Mouse (Mus musculus) midbrain, postnatal 0 days (tissue): Measurements from ENCODE around the gene Cpox. TPM values are rescaled to one million over a fixed set of nuclear protein-coding genes. Genes with fewer than 3 reads are reported as not detected.

Source experiments
- ATAC-seq: fragments of 200-750 bp; cut with Nextera tagmentation; 2 replicates; pipeline ENCODE4 v1.8.0; 2017; ENCODE audit warnings: moderate number of reproducible peaks, mild to moderate bottlenecking, moderate TSS enrichment, moderate library complexity; ENCODE audit not compliant: low FRiP score
- DNase-seq: peaks from one replicate; pipeline ENCODE4 v3.0.0-alpha.2; 2015; ENCODE audit warnings: low spot score
- H3K27ac ChIP-seq: fragments of 300-500 bp; sonication (generic); 2 replicates; pipeline ENCODE4 v1.5.1; 2014; ENCODE audit warnings: low read depth, mild to moderate bottlenecking, low read length, mixed read lengths
- H3K27me3 ChIP-seq: fragments of 300-500 bp; sonication (generic); 2 replicates; pipeline ENCODE4 v1.6.1; 2014; ENCODE audit warnings: low read length, control low read depth, mixed read lengths; ENCODE audit not compliant: insufficient read depth
- H3K36me3 ChIP-seq: fragments of 300-500 bp; sonication (generic); 2 replicates; pipeline ENCODE4 v1.6.1; 2014; ENCODE audit warnings: low read length, control low read depth, mixed read lengths; ENCODE audit not compliant: insufficient read depth
- H3K4me1 ChIP-seq: fragments of 300-500 bp; sonication (generic); 2 replicates; pipeline ENCODE4 v1.6.1; 2014; ENCODE audit warnings: mild to moderate bottlenecking, control low read depth, antibody characterized with exemption, low read length, mixed read lengths; ENCODE audit not compliant: insufficient read depth
- H3K4me2 ChIP-seq: fragments of 300-500 bp; sonication (generic); 2 replicates; pipeline ENCODE4 v1.6.1; 2014; ENCODE audit warnings: low read depth, mild to moderate bottlenecking, low read length, mixed read lengths; ENCODE audit not compliant: poor library complexity, severe bottlenecking
- H3K4me3 ChIP-seq: fragments of 300-500 bp; sonication (generic); 2 replicates; pipeline ENCODE4 v1.5.1; 2014; ENCODE audit warnings: low read depth, mild to moderate bottlenecking, low read length, moderate library complexity
- H3K9ac ChIP-seq: fragments of 300-500 bp; sonication (generic); replicated peaks from 2 replicates; pipeline ENCODE4 v1.6.1; 2014; ENCODE audit warnings: mild to moderate bottlenecking, low read length, moderate library complexity, mixed read lengths; ENCODE audit not compliant: poor library complexity, severe bottlenecking
- H3K9me3 ChIP-seq: fragments of 300-500 bp; sonication (generic); 2 replicates; pipeline ENCODE4 v1.6.1; 2016; ENCODE audit warnings: low read length, control low read depth
- CTCF ChIP-seq: IDR thresholded peaks from 2 replicates; pipeline ENCODE4 v1.5.1; 2016; ENCODE audit warnings: antibody characterized with exemption, mild to moderate bottlenecking
- WGBS: fragments of 180-500 bp; shearing (Covaris S2); extraction: QIAGEN DNeasy Blood & Tissue Kit; methylation state at CpG from one replicate; pipeline ENCODE4 v1.1.7; 2014; 5-methylcytosine and 5-hydroxymethylcytosine counted together
- polyA plus RNA-seq: library from polyadenylated mRNA; unstranded; fragments of >200 nt; fragmentation: Nextera tagmentation; extraction: Ambion mirVana; gene quantifications from 2 replicates; pipeline ENCODE4 v1.2.1, GENCODE M21; 2015
- total RNA-seq: library from RNA; depleted of rRNA; stranded (reverse); fragments of >200 nt; gene quantifications from 2 replicates; pipeline ENCODE4 v1.2.3, GENCODE M21; 2014

Cpox gene
- total and polyA plus RNA-seq, 2 experiments from 2014 or later, result 12.4 to 14.9 TPM

DNA sequence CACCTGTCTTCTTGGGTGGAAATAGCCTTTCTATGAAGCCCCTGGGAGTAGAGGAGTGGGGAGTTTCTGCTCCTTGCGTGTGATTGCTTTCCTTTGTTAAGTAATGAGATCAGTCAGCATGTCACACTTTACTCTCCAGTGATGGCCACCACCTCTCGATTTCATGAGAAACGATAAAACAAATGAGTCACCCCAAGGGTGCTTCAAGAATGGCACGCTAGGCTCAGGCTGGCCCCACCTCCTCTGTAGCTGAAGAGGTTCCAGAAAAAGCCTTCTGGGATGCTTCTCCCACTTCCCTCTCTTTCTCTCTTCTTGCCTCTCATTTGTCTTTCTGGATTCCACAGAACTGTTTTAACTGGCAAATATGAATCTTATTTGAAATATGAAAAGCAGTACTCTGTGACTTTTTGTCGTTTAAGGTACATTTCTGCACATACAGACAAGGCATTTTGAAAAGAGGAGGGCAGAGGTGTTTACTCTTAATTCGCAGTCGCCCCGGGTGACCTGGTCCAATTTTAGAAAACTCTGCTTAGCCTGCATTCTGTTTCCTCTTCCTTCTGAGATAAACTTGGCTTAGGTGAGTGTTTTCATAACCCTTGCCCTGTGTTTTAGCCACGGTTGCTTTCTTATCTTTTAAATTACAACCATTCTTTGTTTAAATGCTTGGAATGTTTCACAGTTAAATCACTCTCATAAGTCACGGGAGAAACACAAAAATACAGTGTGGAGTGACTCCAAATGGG lies 33.5 kb downstream of the Cpox start:
- ATAC-seq, result no peak
- no peak overlapping the region for H3K4me3 ChIP-seq
- DNase-seq, result no peak
- no peak overlapping the region for H3K27ac ChIP-seq
- H3K27me3 ChIP-seq, result no peaks in the 10 kb centered on the region
- H3K4me1 ChIP-seq, result no peaks in the 10 kb centered on the region
- no peak overlapping the region for H3K9ac ChIP-seq
- no peaks in the 10 kb centered on the region for H3K36me3 ChIP-seq
- no peak overlapping the region for H3K4me2 ChIP-seq
- WGBS, result 46% methylated on average over 10 of the region's 10 CpGs
- no peaks in the 10 kb centered on the region for H3K9me3 ChIP-seq
- TF ChIP-seq CTCF, result no peak

DNA sequence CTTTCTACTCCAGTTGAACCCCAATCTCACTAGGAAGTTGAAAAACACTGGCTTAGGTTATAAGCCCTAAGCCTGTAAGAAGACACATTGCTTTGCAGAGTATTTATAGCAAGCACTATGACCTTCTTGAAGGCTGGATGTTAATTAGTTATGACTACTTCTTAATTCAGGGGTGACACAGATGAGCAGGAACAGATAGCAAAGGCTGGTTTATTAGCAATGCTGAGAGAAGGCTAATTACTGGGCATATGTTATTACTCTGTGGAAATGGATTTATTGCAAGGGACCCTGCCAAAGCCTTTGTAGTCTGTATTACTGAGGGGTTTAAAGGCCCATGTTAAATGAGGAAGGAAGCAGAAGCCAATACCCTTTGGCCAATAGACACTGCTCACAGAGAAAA lies 34.9 kb downstream of the Cpox start:
- TF ChIP-seq CTCF, result no peak
- Histone ChIP-seq H3K36me3 (no peaks in the 10 kb centered on the region), H3K4me2 (no peak overlapping the region), H3K4me3 (no peak overlapping the region), H3K9me3 (no peaks in the 10 kb centered on the region), H3K4me1 (no peaks in the 10 kb centered on the region), H3K9ac (no peak overlapping the region), H3K27ac (no peak overlapping the region), H3K27me3 (no peaks in the 10 kb centered on the region)
- DNase-seq, result no peak
- 0 out of 2 replicates have a peak, but pooled peaks have one; percentile 13 for ATAC-seq

DNA sequence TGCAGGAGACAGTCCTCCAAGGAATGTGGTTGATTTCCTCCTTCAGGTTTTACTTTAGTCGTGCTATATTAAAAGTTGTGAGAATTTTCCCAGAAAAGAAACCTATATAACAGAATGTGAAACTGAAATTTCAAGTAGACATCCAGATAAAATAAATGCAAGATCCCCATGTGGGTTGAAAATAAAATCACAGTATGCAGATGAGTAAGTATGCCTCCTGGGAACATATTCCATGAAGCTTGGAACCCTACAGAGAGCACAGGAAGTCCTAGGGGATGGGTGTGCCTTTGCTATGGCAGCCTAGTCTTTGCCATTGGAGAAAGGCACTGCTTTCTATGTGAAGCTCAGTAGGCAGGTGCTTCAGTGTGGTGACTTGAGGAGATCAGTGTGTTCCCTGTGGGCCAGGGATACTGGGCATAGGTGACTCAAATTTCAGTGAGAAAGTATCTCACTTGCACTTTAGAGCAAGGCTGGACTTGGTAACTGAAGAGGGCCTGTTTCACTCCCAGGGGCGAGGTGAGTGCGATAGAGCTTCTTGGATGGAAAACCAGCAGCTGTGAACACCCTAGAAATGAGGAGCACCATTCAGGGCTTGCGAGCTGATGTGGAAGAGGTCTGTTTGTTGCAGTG lies 37.3 kb downstream of the Cpox start:
- DNase-seq (no peak), ATAC-seq (no peak)
- WGBS, result 95% methylated on average over 4 of the region's 4 CpGs
- no peaks in the 10 kb centered on the region for H3K27me3 ChIP-seq
- H3K4me1 ChIP-seq, result no peaks in the 10 kb centered on the region
- no peak overlapping the region for H3K9ac ChIP-seq
- no peak for TF ChIP-seq CTCF
- H3K9me3 ChIP-seq, result no peaks in the 10 kb centered on the region
- no peak overlapping the region for H3K4me2 ChIP-seq
- no peak overlapping the region for H3K4me3 ChIP-seq
- no peak overlapping the region for H3K27ac ChIP-seq
- H3K36me3 ChIP-seq, result no peaks in the 10 kb centered on the region

DNA sequence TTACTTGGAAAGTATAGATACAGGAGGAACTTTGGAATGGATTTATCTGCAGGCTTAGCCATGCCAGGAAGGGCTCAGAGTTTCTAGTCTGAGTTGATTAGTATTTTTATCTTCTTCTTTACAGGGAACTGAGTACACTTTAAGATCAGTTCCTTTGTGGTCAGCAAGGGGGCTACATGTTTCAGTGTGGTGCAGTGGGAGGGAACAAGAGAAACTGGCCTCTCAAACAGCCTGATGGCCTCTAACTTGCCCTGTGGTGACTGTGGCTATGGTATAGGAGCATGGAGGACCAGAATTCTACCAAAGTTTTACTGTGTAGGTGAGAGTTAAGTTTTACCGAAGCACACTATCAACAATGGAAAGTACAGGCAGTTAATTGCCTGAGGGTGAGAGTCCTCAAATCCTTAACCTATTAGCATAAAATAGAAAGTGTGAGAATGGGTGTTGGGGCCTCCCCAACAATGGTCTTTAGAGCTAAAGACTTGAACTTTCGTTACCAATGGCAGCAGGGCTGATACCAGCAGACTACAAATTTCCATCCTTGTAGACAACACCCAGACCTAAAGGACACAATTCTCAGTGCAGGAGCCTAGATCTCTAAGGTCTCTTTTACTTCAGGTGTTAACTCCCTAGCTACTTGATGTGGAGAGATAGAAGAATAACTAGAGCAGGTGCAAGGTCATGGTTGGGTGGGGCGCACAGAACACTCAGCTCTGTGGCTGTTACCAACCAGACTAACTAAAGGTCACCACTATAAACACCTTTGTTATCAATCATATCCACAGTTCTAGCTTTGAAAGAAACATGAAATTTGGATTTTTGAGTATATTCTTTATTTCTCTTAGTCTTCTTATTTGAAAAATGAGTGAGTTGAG lies 38.7 kb downstream of the Cpox start:
- DNase-seq (no peak), ATAC-seq (no peak)
- 86% methylated on average over 3 of the region's 3 CpGs for WGBS
- Histone ChIP-seq H3K9me3 (no peaks in the 10 kb centered on the region), H3K4me1 (no peaks in the 10 kb centered on the region), H3K36me3 (no peaks in the 10 kb centered on the region), H3K4me3 (no peak overlapping the region), H3K27me3 (no peaks in the 10 kb centered on the region), H3K27ac (no peak overlapping the region), H3K9ac (no peak overlapping the region), H3K4me2 (no peak overlapping the region)
- no peak for TF ChIP-seq CTCF

DNA sequence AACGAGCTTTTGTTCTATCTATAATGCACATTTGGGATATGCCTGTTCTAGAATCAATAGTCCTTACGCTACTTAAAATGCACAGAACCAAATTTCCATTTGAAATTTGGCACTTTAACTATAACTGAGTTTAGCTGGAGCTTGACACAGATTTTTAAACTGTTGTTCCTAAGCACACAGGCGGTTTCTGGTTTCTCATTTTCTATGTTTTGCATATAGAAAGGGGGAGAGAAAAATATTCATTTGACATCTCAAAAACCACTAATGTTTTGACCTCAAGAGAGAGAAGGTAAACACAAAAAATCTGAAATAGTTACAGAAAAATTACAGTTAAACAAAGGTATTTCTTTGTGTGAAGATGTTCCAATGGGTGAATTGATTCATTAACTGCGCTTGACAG lies 39.4 kb downstream of the Cpox start:
- Histone ChIP-seq H3K9me3 (no peaks in the 10 kb centered on the region), H3K4me1 (no peaks in the 10 kb centered on the region), H3K9ac (no peak overlapping the region), H3K36me3 (no peaks in the 10 kb centered on the region), H3K4me2 (no peak overlapping the region), H3K27ac (no peak overlapping the region), H3K4me3 (no peak overlapping the region), H3K27me3 (no peaks in the 10 kb centered on the region)
- WGBS, result 83% methylated on average over 4 of the region's 4 CpGs
- no peak for ATAC-seq
- DNase-seq, result no peak
- no peak for TF ChIP-seq CTCF

DNA sequence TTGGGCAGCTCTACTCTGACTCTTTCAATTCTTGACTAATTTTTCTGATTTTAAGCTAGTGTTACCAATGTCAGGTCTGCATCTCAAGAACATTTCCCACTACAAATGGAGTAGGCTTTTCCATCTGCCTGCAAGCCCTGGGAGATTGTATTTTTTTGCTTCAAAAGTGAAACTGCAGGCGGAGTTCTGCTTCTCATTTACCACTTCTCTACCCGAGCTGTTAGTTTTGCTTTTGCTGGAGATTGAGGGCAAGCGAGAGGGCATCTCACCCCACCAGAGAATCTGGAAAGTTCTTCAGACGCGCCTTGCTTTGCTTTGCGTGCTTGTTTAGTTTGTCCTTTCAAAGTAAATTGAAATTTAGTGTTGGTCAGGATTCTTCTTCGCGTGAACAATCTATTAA lies 42.1 kb downstream of the Cpox start:
- H3K4me2 ChIP-seq, result no peak overlapping the region
- ATAC-seq, result no peak
- no peak for TF ChIP-seq CTCF
- H3K4me3 ChIP-seq, result no peak overlapping the region
- H3K27me3 ChIP-seq, result no peaks in the 10 kb centered on the region
- DNase-seq, result no peak
- H3K36me3 ChIP-seq, result no peaks in the 10 kb centered on the region
- WGBS, result 80% methylated on average over 8 of the region's 8 CpGs
- no peak overlapping the region for H3K27ac ChIP-seq
- no peaks in the 10 kb centered on the region for H3K9me3 ChIP-seq
- no peaks in the 10 kb centered on the region for H3K4me1 ChIP-seq
- no peak overlapping the region for H3K9ac ChIP-seq
